Mouse (Mus musculus) ES-Bruce4 (cell line): ENCODE measurements around the gene Pcbp3. TPM values are rescaled to one million over a fixed set of nuclear protein-coding genes. Genes with fewer than 3 reads are reported as not detected.
A peak's percentile ranks its signal among the peaks of the same experiment; 100 is the strongest.

Experiments
- H3K27ac ChIP-seq: 2 replicates; pipeline ENCODE4 v1.5.1; 2012; ENCODE audit warnings: low read length, inconsistent platforms; ENCODE audit not compliant: insufficient read depth
- H3K27me3 ChIP-seq: 2 replicates; pipeline ENCODE4 v1.6.1; 2012; ENCODE audit warnings: mild to moderate bottlenecking, low read length, inconsistent platforms; ENCODE audit not compliant: control insufficient read depth, poor library complexity, insufficient read depth, severe bottlenecking
- H3K36me3 ChIP-seq: 2 replicates; pipeline ENCODE4 v1.6.1; 2012; ENCODE audit warnings: inconsistent platforms, mild to moderate bottlenecking, low read length, moderate library complexity; ENCODE audit not compliant: control insufficient read depth, poor library complexity, insufficient read depth, severe bottlenecking
- H3K4me1 ChIP-seq: one replicate; pipeline ENCODE4 v1.8.1; 2011; ENCODE audit warnings: low read length; ENCODE audit not compliant: control insufficient read depth, insufficient read depth
- H3K4me3 ChIP-seq: 2 replicates; pipeline ENCODE4 v1.5.1; 2011; ENCODE audit warnings: low read depth, mild to moderate bottlenecking, low read length
- H3K9ac ChIP-seq: 2 replicates; pipeline ENCODE4 v1.6.1; 2012; ENCODE audit warnings: low read depth, mild to moderate bottlenecking, inconsistent platforms; ENCODE audit not compliant: poor library complexity, severe bottlenecking
- H3K9me3 ChIP-seq: replicated peaks from 2 replicates; pipeline ENCODE4 v1.6.1; 2012; ENCODE audit warnings: mild to moderate bottlenecking, low read length, inconsistent platforms; ENCODE audit not compliant: control insufficient read depth, poor library complexity, insufficient read depth, severe bottlenecking
- CTCF ChIP-seq: IDR thresholded peaks from one replicate; pipeline ENCODE4 v1.8.1; 2011; ENCODE audit warnings: low read depth, low read length
- EP300 ChIP-seq: IDR thresholded peaks from 2 replicates; pipeline ENCODE4 v1.6.1; 2011; ENCODE audit warnings: low read depth, low read length; ENCODE audit not compliant: insufficient read depth
- POLR2A ChIP-seq: IDR thresholded peaks from one replicate; pipeline ENCODE4 v1.8.1; 2011; ENCODE audit warnings: low read length; ENCODE audit not compliant: insufficient read depth
- polyA plus RNA-seq: library from polyadenylated mRNA; stranded (reverse); fragments of >200 nt; gene quantifications from 2 replicates; pipeline ENCODE4 v1.2.4, GENCODE M21; 2011; ENCODE audit warnings: low read depth; ENCODE audit not compliant: missing spikeins, insufficient read depth, insufficient read length

Pcbp3 gene
- polyA plus RNA-seq, 1 experiment = 28.1 TPM

- Histone ChIP-seq H3K27me3 (no peaks in the 10 kb centered on the region), H3K9me3 (no peaks in the 10 kb centered on the region), H3K36me3 (no peaks in the 10 kb centered on the region), H3K4me1 (no peaks in the 10 kb centered on the region), H3K9ac (no peak overlapping the region), H3K27ac (no peak overlapping the region), H3K4me3 (no peak overlapping the region)
- no peak for TF ChIP-seq POLR2A
- peak; percentile 80 for TF ChIP-seq CTCF
- TF ChIP-seq EP300 = no peak
Observed at GRCm38 (mm10) chr10:76728369-76728768, 233.3 kb downstream of the Pcbp3 start.

GRCm38 (mm10) chr10:76727301-76727700 is 234.4 kb downstream of the Pcbp3 start:
- TF ChIP-seq POLR2A (no peak), EP300 (no peak), CTCF (no peak)
- no peak overlapping the region for H3K9ac ChIP-seq
- no peaks in the 10 kb centered on the region for H3K4me1 ChIP-seq
- no peak overlapping the region for H3K27ac ChIP-seq
- H3K4me3 ChIP-seq = no peak overlapping the region
- no peaks in the 10 kb centered on the region for H3K27me3 ChIP-seq
- no peaks in the 10 kb centered on the region for H3K9me3 ChIP-seq
- H3K36me3 ChIP-seq = no peaks in the 10 kb centered on the region

GRCm38 (mm10) chr10:76726866-76727265 is 234.8 kb downstream of the Pcbp3 start:
- no peak for TF ChIP-seq POLR2A
- TF ChIP-seq EP300 = no peak
- no peak for TF ChIP-seq CTCF
- no peaks in the 10 kb centered on the region for H3K27me3 ChIP-seq

GRCm38 (mm10) chr10:76725682-76726285 is 235.9 kb downstream of the Pcbp3 start, which contains the start of gene Col6a1:
Col6a1 (minus strand) TSS chr10:76726168.
- no peak for TF ChIP-seq EP300
- TF ChIP-seq POLR2A = no peak
- TF ChIP-seq CTCF = no peak
- no peak within 1 kb of the TSS for H3K4me3 ChIP-seq
- H3K9ac ChIP-seq = no peak within 1 kb of the TSS

More at GRCm38 (mm10) chr10:76726866-76727265, 234.8 kb downstream of the Pcbp3 start:
- Histone ChIP-seq H3K9ac (no peak overlapping the region), H3K36me3 (no peaks in the 10 kb centered on the region), H3K4me1 (no peaks in the 10 kb centered on the region), H3K9me3 (no peaks in the 10 kb centered on the region), H3K27ac (no peak overlapping the region), H3K4me3 (no peak overlapping the region)

GRCm38 (mm10) chr10:76725097-76725496 is 236.6 kb downstream of the Pcbp3 start:
- Histone ChIP-seq H3K27me3 (no peaks in the 10 kb centered on the region), H3K9ac (no peak overlapping the region), H3K27ac (no peak overlapping the region), H3K4me1 (no peaks in the 10 kb centered on the region), H3K36me3 (no peaks in the 10 kb centered on the region), H3K4me3 (no peak overlapping the region), H3K9me3 (no peaks in the 10 kb centered on the region)
- TF ChIP-seq POLR2A (no peak), EP300 (no peak), CTCF (no peak)

More at GRCm38 (mm10) chr10:76725682-76726285, 235.9 kb downstream of the Pcbp3 start, which contains the start of gene Col6a1:
- H3K27me3 ChIP-seq = no peaks in the 10 kb centered on the region
- no peaks in the 10 kb centered on the region for H3K9me3 ChIP-seq
- no peaks in the 10 kb centered on the region for H3K4me1 ChIP-seq
- no peak within 1 kb of the TSS for H3K27ac ChIP-seq
- no peaks in the 10 kb centered on the region for H3K36me3 ChIP-seq

GRCm38 (mm10) chr10:76724231-76724736 is 237.4 kb downstream of the Pcbp3 start:
- Histone ChIP-seq H3K27me3 (no peaks in the 10 kb centered on the region), H3K9ac (no peak overlapping the region), H3K36me3 (no peaks in the 10 kb centered on the region), H3K27ac (no peak overlapping the region), H3K4me3 (no peak overlapping the region), H3K4me1 (no peaks in the 10 kb centered on the region), H3K9me3 (no peaks in the 10 kb centered on the region)
- TF ChIP-seq POLR2A (no peak), CTCF (no peak), EP300 (no peak)
